Mouse (Mus musculus) spleen, adult 2 months (tissue): ENCODE measurements at regions not wholly inside any gene's neighbourhood (a gene's known extent, or its start where the extent isn't known, plus 50 kb on each side); places are given as distances from the start of the nearest gene placed in this dataset.

Experiments used
- DNase-seq, 2 experiments: peaks; one replicate each; pipeline versions ENCODE4 v3.0.0 to v3.0.0-alpha.2; 2012 to 2021; ENCODE audit warnings: low spot score in 2 of 2, low read depth in 1 of 2
- H3K27ac ChIP-seq: fragments of 200-500 bp; 2 replicates; pipeline ENCODE4 v1.5.1; 2012; ENCODE audit warnings: low read length, inconsistent platforms; ENCODE audit not compliant: insufficient read depth
- H3K27me3 ChIP-seq: fragments of 200-500 bp; 2 replicates; pipeline ENCODE4 v1.6.1; 2012; ENCODE audit warnings: mild to moderate bottlenecking, moderate library complexity, low read length, inconsistent platforms; ENCODE audit not compliant: control insufficient read depth, insufficient read depth
- H3K36me3 ChIP-seq: fragments of 200-500 bp; 2 replicates; pipeline ENCODE4 v1.6.1; 2012; ENCODE audit warnings: mild to moderate bottlenecking, low read length, inconsistent platforms; ENCODE audit not compliant: control insufficient read depth, insufficient read depth
- H3K4me1 ChIP-seq: fragments of 200-500 bp; 2 replicates; pipeline ENCODE4 v1.6.1; 2011; ENCODE audit warnings: inconsistent platforms; ENCODE audit not compliant: control insufficient read depth, insufficient read depth, insufficient read length
- H3K4me3 ChIP-seq: fragments of 200-500 bp; 2 replicates; pipeline ENCODE4 v1.5.1; 2011; ENCODE audit warnings: mild to moderate bottlenecking, inconsistent platforms; ENCODE audit not compliant: insufficient read depth, insufficient read length; ENCODE audit errors: extremely low read depth
- CTCF ChIP-seq: fragments of 200-500 bp; IDR thresholded peaks from 2 replicates; pipeline ENCODE4 v1.5.1; 2011; ENCODE audit warnings: mild to moderate bottlenecking, inconsistent platforms; ENCODE audit not compliant: insufficient read depth, insufficient read length, insufficient replicate concordance; ENCODE audit errors: extremely low read depth
- POLR2A ChIP-seq: fragments of 200-500 bp; IDR thresholded peaks from 2 replicates; pipeline ENCODE4 v1.6.1; 2011; ENCODE audit warnings: low read depth, low read length, inconsistent platforms
- WGBS: fragments of 180-500 bp; shearing (Covaris S2); methylation state at CpG from one replicate; pipeline ENCODE4 v1.1.7; 2018; 5-methylcytosine and 5-hydroxymethylcytosine counted together

DNA sequence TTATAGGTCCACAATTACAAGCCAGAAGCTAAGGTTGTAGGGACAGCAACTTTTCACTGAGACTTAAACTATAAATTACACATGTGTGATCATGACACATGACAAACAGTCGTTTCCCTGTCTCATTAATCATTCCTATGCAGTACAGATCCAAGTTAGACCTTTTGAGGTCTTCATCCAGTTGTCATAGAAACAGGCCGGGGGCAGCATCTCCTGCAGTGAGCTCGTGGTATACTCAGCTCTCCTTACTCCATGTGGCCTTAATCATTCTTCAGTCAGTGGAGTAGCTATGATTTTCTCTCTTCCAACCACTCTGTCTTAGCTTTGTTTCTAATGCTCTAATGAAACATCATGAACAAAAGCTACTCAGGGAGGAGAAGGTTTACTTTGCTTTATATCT is 178.1 kb downstream of the Ipo8 start:
- WGBS = 61% methylated on average over 3 of the region's 3 CpGs
- H3K27me3 ChIP-seq = no peaks in the 10 kb centered on the region
- no peak overlapping the region for H3K27ac ChIP-seq
- H3K4me3 ChIP-seq = no peak overlapping the region
- H3K4me1 ChIP-seq = no peaks in the 10 kb centered on the region
- H3K36me3 ChIP-seq = no peaks in the 10 kb centered on the region
- TF ChIP-seq CTCF (no peak), POLR2A (no peak)
- DNase-seq = no peak

DNA sequence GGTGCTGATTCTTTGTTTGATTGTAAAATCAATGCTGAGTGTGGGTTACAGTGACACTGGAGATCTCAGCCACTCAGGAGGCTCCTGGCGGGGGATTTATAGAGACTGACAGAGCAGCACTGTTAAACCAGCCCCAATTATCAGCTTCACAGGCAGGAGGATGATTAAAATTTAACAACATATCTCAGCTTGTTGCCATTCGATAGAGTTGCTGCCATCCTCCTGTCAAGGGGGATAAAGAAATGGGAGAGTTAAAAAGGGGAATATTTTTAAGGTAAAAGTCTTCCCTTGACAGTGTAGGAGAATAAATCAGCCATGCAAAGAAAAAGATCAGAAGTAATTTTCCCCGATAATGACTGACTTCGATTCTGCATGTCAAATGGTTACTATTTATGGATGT is 178.8 kb downstream of the Ipo8 start:
- Histone ChIP-seq H3K4me3 (no peak overlapping the region), H3K36me3 (no peaks in the 10 kb centered on the region), H3K27ac (no peak overlapping the region), H3K27me3 (no peaks in the 10 kb centered on the region), H3K4me1 (no peaks in the 10 kb centered on the region)
- WGBS = 83% methylated on average over 4 of the region's 4 CpGs
- no peak for DNase-seq
- TF ChIP-seq CTCF (no peak), POLR2A (no peak)

DNA sequence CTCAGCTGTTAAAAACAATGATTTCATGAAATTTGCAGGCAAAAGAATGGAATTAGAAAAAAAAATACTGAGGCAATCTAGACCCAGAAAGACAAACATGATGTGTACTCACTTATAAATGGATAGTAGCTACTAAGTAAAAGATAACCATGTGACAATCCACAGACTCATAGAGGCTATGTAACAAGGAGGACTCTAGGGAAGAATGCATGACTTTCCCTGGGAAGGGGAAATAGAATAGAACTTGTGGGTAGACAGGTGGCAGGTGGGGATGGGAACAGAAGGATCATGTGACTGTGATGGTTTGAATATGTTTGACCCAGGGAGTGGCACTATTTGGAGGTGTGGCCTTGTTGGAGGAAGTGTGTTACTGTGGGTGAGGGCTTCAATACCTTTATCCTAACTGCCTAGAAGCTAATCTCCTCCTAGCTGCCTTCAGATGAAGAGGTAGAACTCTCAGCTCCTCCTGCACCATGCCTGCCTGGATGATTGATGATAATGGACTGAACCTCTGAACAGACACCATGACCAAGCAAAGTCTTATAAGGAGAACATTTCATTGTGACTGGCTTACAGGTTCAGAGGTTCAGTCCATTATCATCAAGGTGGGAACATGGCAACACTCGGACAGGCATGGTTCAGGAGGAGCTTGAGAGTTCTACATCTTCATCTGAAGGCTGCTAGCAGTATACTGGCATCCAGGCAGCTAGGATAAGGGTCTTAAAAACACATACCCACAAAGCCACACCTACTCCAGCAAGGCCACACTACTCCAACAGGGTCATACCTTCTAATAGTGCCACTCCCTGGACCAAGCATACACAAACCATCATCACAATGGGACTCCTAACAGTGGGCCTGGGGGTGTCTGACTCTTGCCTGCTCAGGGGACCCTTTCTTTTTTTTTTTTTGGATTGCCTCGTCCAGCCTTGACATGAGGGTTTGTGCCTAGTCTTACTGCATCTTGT is 183.6 kb downstream of the Ipo8 start:
- Histone ChIP-seq H3K4me1 (no peaks in the 10 kb centered on the region), H3K27me3 (no peaks in the 10 kb centered on the region), H3K36me3 (no peaks in the 10 kb centered on the region), H3K27ac (no peak overlapping the region), H3K4me3 (no peak overlapping the region)
- no peak for DNase-seq
- TF ChIP-seq POLR2A (no peak), CTCF (no peak)
- WGBS = 62% methylated on average over 2 of the region's 2 CpGs

DNA sequence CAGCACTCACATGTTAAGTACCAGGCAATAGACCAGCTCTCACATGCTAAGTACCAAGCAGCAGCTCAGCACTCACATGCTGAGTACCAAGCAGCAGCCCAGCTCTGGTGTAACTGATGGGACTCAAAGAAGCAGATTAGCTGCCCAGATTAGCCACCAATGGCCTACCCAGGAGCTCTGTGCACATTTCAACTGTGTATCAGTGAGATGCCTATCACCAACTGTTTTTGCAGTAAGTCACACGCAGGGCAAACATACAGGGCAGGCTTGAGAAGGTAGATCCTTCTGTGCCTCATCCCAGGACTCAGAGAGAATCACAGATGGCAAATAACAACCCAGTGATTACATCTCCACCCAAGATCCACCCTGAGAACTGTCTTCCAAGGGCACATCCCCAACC is 190.7 kb downstream of the Ipo8 start:
- no peak for TF ChIP-seq POLR2A
- no peak for TF ChIP-seq CTCF
- H3K27me3 ChIP-seq = no peaks in the 10 kb centered on the region
- H3K4me1 ChIP-seq = no peaks in the 10 kb centered on the region
- H3K36me3 ChIP-seq = no peaks in the 10 kb centered on the region
- H3K4me3 ChIP-seq = no peak overlapping the region
- 95% methylated on average over 1 of the region's 1 CpGs for WGBS
- no peak for DNase-seq
- no peak overlapping the region for H3K27ac ChIP-seq

- Histone ChIP-seq H3K36me3 (no peaks in the 10 kb centered on the region), H3K4me3 (no peak overlapping the region), H3K4me1 (no peaks in the 10 kb centered on the region), H3K27me3 (no peaks in the 10 kb centered on the region), H3K27ac (no peak overlapping the region)
- TF ChIP-seq POLR2A (no peak), CTCF (no peak)
- DNase-seq = no peak
- 91% methylated on average over 2 of the region's 2 CpGs for WGBS
Measured at GRCm38 (mm10) chr6:148634148-148634547, 190.0 kb upstream of the Tmtc1 start.

GRCm38 (mm10) chr6:148627090-148627605 is 183.0 kb upstream of the Tmtc1 start:
- 98% methylated on average over 1 of the region's 1 CpGs for WGBS
- no peaks in the 10 kb centered on the region for H3K27me3 ChIP-seq
- H3K4me3 ChIP-seq = no peak overlapping the region
- TF ChIP-seq POLR2A = no peak
- TF ChIP-seq CTCF = no peak
- no peak overlapping the region for H3K27ac ChIP-seq
- DNase-seq = no peak
- H3K4me1 ChIP-seq = no peaks in the 10 kb centered on the region
- no peaks in the 10 kb centered on the region for H3K36me3 ChIP-seq
